Mouse (Mus musculus) frontal cortex, adult 2 months (tissue): ENCODE data around the gene Usp35. TPM values are rescaled to one million over a fixed set of nuclear protein-coding genes. Genes with fewer than 3 reads are reported as not detected.

Experiments used
- DNase-seq, 2 experiments: peaks; one replicate each; pipeline ENCODE4 v3.0.0; 2022; ENCODE audit warnings: low spot score in 1 of 2; ENCODE audit errors: extremely low spot score in 1 of 2
- polyA plus RNA-seq: library from polyadenylated mRNA; depleted of rRNA; stranded (reverse); fragments of >200 nt; gene quantifications from 2 replicates; pipeline ENCODE4 v1.2.3, GENCODE M21; 2012

Usp35 gene
- polyA plus RNA-seq, 1 experiment, result 18.8 TPM

- DNase-seq, result no peak
These were observed 15.6 kb upstream of the Usp35 start for GRCm38 (mm10) chr7:97347464-97347863.

- DNase-seq, result no peak
These were observed 15.0 kb upstream of the Usp35 start for GRCm38 (mm10) chr7:97346822-97347166.

GRCm38 (mm10) chr7:97346111-97346821 is 14.4 kb upstream of the Usp35 start:
- no peak for DNase-seq

- peak; percentile 79 to 91 for DNase-seq
These were observed 13.5 kb upstream of the Usp35 start for GRCm38 (mm10) chr7:97345229-97345871.

- DNase-seq, result no peak
These were observed 12.8 kb upstream of the Usp35 start for GRCm38 (mm10) chr7:97344655-97345054.

GRCm38 (mm10) chr7:97342961-97343360 is 11.1 kb upstream of the Usp35 start:
- no peak for DNase-seq

- no peak for DNase-seq
These were observed 9.4 kb upstream of the Usp35 start for GRCm38 (mm10) chr7:97340907-97341849.

GRCm38 (mm10) chr7:97339623-97340022 is 7.8 kb upstream of the Usp35 start:
- DNase-seq, result peak in 1 of 2 experiments; percentile 53

- no peak for DNase-seq
These were observed 6.8 kb upstream of the Usp35 start for GRCm38 (mm10) chr7:97338593-97338992.

- no peak for DNase-seq
These were observed 4.9 kb upstream of the Usp35 start for GRCm38 (mm10) chr7:97336678-97337077.

GRCm38 (mm10) chr7:97334406-97334805 is 2.6 kb upstream of the Usp35 start:
- DNase-seq, result no peak

- no peak for DNase-seq
These were observed 1.5 kb upstream of the Usp35 start for GRCm38 (mm10) chr7:97333113-97333898.

- DNase-seq, result no peak
These were observed 834 bp upstream of the Usp35 start for GRCm38 (mm10) chr7:97332667-97333041.

GRCm38 (mm10) chr7:97330931-97331645 is 732 bp downstream of the Usp35 start:
- DNase-seq, result no peak

- DNase-seq, result no peak
These were observed 2.1 kb downstream of the Usp35 start for GRCm38 (mm10) chr7:97329676-97330075.

GRCm38 (mm10) chr7:97328891-97329588 is 2.8 kb downstream of the Usp35 start:
- DNase-seq, result no peak

GRCm38 (mm10) chr7:97327376-97327775 is 4.4 kb downstream of the Usp35 start:
- no peak for DNase-seq

- DNase-seq, result peak in 1 of 2 experiments; percentile 51
These were observed 6.4 kb downstream of the Usp35 start for GRCm38 (mm10) chr7:97325156-97325985.
